Mouse (Mus musculus) gastrocnemius, postnatal 36 days (tissue): ENCODE measurements around the gene Txndc11. TPM values are rescaled to one million over a fixed set of nuclear protein-coding genes. Genes with fewer than 3 reads are reported as not detected.
A peak's percentile ranks its signal among the peaks of the same experiment; 100 is the strongest.
"Not testable (repeated sequence)": the region's sequence is repeated elsewhere in the genome, so short reads cannot be mapped to it uniquely, and the experiment has no call there.

Experiments
- DNase-seq, 2 experiments: peaks; one replicate each; pipeline ENCODE4 v3.0.0; 2022
- intact Hi-C: fragments of 180-260 bp; cut with DNase I; formaldehyde crosslinking; loops from one replicate; pipeline ENCODE4 v1.15.1; 2025
- long read RNA-seq, 2 experiments: library from polyadenylated mRNA; stranded (forward); transcript quantifications; one replicate each; pipeline ENCODE4 v2.0.0; 2021
- total RNA-seq, 2 experiments: library from RNA; stranded (reverse); gene quantifications; 2 replicates each; pipeline ENCODE4 v1.2.3; 2021

Txndc11 gene
- total RNA-seq = 1 to 10 TPM; 7.6 to 8.6 TPM
- long read RNA-seq, experiment 1, partial matches to known transcripts = 0 of 77 reads
- long read RNA-seq, experiment 1, other reads (novel, unspliced or antisense) = 76 of 77 reads
- long read RNA-seq, experiment 2, partial matches to known transcripts = 0 of 98 reads
- long read RNA-seq, experiment 2, other reads (novel, unspliced or antisense) = 96 of 98 reads

- intact Hi-C loops = no loop called here
- DNase-seq = peak; percentile 99
Measured at GRCm38 (mm10) chr16:11134348-11135344, at the start of gene Txndc11. Txndc11 (minus strand) TSS chr16:11134650.

DNA sequence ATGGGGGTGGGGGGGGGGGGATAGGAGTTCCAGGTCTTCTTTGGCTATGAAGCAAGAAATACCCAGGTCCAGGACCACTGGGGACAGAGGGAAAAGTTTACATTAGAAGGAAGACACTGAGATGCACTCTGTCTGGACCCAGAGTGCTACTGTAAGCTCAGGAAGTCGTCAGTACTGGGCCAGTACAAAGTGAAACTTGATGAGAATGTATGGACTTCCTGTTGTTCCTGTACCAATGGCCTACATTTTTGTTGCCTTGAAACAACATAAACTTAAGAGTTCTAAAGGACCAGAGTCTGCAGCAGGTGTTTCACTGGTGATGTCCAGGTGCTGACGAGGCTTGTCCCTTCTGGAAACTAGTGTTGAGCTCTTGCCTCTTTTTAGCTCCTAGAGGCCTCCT is 43.0 kb upstream of the Txndc11 start:
- intact Hi-C loops = no loop called here
- DNase-seq = no peak

- DNase-seq = no peak
- intact Hi-C loops = no loop called here
Measured at GRCm38 (mm10) chr16:11176884-11177244, 42.4 kb upstream of the Txndc11 start.

DNA sequence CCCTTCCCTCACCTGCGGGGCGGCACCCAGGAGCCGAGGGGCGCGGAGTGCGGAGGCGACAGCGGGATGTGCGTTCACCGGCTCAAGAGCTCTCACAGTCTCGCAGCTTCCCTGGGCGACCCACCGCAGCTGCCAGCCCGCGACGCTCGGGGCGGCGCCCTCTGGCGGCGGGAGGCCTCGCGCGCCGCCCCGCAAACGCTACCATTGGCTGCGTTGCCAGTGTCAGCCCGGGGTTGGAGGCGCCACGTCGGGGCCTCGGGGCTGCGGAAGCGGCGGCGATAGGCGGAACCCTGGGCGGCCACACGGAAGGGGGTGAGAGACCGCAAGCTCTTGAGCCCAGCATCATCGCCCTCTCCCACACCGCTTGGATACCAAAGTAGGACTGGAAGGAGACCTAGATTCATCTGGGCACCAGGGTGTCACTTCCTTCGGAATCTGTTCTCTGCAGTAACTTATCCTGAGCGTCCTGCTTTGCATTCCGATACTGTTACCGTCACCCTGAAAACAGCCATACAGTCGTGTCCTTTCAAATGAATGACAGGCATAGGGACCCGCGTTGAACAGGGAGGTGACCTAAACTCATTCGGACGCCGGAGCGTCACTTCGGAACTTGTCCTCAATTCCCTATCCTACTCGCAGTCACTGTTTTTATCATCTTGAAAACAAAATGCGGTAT is 41.9 kb upstream of the Txndc11 start, which contains the start of gene Zc3h7a:
Gene Zc3h7a, minus strand, starts transcription at position 186 of the 676 bp plus-strand sequence.
- intact Hi-C loops = no loop called here
- peak; percentile 84 to 86 for DNase-seq

- DNase-seq = peak; percentile 45 to 54
Measured at GRCm38 (mm10) chr16:11175489-11176207, 41.2 kb upstream of the Txndc11 start.

DNA sequence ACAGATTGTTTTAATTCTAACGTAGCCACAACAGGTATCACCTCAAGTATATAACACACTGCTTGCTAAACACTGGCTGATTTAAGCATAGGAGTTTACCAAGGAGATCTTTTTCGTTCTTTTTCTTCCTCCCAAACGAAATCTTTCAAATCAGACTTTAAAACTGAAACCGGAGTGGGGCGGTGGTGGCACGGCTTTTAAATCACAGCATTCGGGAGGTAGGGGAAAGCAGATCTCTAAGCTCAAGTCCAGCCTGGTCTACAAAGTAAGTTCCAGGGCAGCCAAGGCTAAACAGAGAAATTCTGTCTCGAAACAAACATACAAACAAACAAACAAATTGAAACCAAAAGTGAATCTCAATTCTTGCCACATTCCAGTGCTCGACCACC is 40.6 kb upstream of the Txndc11 start:
- DNase-seq = no peak
- intact Hi-C loops = no loop called here

More at GRCm38 (mm10) chr16:11175489-11176207, 41.2 kb upstream of the Txndc11 start:
- intact Hi-C loops = no loop called here

- intact Hi-C loops = loop anchor here (5.0 kb wide), 2 partner anchors 137 to 302 kb away; no protein-coding TSS in a partner anchor
Measured at GRCm38 (mm10) chr16:11174671-11175081, 40.2 kb upstream of the Txndc11 start.

DNA sequence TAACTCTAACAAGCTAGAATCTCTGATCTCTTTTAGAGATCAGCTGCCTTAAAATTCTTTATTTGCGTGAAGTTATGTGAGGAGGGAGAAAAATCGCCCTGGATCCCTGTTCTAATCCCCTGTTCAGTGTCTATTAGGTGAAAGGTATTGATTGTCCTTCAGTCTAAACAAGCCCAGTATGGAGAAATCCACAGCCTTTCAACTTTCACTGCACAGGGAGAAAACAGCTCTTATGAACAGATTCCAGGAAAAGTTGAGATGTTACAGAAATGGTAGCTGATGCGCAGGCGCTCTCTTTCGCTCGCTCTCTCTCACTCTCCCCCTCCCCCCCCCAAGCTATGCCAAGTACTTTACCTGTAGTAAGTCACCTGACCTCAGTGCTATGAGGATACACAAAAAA is 37.2 kb upstream of the Txndc11 start:
- no peak for DNase-seq
- intact Hi-C loops = loop anchor here (5.0 kb wide), 2 partner anchors 134 to 299 kb away; no protein-coding TSS in a partner anchor

More at GRCm38 (mm10) chr16:11174671-11175081, 40.2 kb upstream of the Txndc11 start:
- DNase-seq = peak in 1 of 2 experiments; percentile 37

- intact Hi-C loops = no loop called here
- DNase-seq = no peak
Measured at GRCm38 (mm10) chr16:11166431-11166830, 32.0 kb upstream of the Txndc11 start.

GRCm38 (mm10) chr16:11164695-11165255 is 30.3 kb upstream of the Txndc11 start:
- no peak for DNase-seq
- intact Hi-C loops = no loop called here

- DNase-seq, intact Hi-C loops: not testable (repeated sequence)
Measured at GRCm38 (mm10) chr16:11157721-11158120, 23.3 kb upstream of the Txndc11 start.

DNA sequence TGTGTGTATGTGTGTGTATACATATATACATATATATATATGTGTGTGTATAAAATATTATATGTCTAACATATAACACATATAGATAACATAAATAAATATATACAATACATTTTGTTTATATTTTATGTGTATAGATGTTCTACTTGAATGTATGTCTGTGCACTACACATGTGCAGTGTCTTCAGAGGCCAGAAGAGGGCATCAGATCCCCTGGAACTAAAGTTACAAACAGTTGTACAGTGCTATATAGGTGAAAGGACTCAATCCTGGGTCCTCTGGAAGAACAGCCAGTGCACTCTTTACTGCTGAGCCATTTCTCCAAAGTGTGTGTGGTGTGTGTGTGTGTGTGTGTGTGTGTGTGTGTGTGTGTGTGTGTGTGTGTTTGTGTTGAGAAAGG is 20.1 kb upstream of the Txndc11 start:
- intact Hi-C loops = no loop called here
- DNase-seq = no peak

DNA sequence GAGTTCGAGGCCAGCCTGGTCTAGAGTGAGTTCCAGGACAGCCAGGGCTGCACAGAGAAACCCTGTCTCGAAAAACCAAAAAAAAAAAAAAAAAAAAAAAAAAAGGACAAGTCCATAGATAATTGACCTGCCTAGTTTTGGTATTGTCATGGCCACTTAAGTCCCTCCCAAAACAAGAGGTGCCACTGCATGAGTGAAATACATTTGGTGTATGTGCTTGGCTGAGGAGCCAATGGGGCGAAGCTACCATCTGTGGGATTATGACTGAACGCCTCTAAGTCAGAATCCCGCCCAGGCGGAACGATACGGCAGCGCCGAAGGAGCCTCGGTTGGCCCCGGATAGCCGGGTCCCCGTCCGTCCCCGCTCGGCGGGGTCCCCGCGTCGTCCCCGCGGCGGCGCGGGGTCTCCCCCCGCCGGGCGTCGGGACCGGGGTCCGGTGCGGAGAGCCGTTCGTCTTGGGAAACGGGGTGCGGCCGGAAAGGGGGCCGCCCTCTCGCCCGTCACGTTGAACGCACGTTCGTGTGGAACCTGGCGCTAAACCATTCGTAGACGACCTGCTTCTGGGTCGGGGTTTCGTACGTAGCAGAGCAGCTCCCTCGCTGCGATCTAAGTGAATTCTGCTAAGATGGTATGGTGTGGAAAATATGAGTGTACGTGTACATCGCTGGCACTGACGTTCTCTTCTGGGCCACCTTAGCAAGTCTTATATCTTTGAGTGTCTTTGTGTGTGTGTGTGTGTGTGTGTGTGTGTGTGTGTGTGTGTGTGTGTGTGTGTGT is 9.4 kb upstream of the Txndc11 start:
- intact Hi-C loops = not testable (repeated sequence)
- peak; percentile 98 to 100 for DNase-seq

- intact Hi-C loops = no loop called here
- peak in 1 of 2 experiments; percentile 5 for DNase-seq
Measured at GRCm38 (mm10) chr16:11133476-11134347, 738 bp downstream of the Txndc11 start.

- no peak for DNase-seq
- intact Hi-C loops = no loop called here
Measured at GRCm38 (mm10) chr16:11132839-11133238, 1.6 kb downstream of the Txndc11 start.

DNA sequence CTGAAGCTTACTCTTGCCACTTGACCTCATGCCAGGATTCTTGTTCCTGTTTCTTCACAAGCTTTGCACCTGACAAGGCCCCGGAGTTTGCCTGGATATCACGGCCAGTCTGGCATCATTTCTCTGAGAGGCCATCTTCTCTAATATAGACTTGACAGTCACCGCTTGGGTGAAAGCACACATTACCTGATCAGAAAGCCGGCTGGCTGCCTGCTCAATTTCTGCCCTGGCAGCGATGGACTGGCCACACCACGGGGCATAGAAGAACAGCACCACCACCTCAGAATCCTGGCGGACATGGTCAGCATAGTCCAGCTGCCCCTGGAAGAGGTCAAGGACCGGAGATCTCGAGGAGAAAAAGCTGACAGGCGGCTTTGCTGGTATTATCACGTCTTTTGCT is 6.1 kb downstream of the Txndc11 start:
- DNase-seq = no peak
- intact Hi-C loops = no loop called here

DNA sequence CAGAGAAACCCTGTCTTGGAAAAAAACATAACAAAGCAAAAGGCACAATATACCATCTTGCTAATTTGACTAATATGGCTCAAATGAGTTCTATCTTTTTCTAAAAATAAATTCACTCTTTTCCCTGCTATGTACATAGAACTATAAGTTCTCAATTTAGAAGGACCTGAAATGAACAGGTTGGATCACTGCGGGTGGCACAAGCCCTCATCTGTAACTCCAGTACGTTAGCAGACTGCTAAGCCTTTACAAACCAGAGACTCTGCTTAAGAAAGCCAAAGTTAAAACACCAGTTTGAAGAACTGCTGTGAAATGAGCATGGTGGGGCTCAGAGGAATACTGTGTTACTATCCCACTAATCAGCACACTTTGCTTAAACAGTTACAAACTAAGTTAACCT is 9.1 kb downstream of the Txndc11 start:
- intact Hi-C loops = no loop called here
- DNase-seq = no peak

DNA sequence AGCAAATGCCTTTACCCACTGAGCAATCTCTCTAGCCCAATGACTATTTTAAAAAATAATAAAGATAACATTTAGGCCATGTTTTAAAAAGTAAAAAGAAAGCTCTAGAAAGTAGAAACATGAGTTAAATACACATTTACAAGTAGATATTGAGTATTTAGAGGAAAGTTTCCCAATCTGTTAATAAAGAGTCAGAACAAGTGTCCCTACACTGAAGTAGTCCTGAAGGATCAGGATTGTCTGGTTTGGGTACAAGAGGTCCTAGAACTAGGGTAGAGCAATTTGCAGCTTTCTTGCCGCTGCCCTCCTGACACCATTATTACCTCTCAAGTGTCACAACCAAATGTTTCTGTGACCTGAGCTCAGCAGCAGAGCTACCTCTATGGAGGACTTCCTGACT is 10.3 kb downstream of the Txndc11 start:
- intact Hi-C loops = no loop called here
- DNase-seq = no peak
